Mouse (Mus musculus): Measurements from ENCODE around the gene Cdh3. TPM values are rescaled to one million over a fixed set of nuclear protein-coding genes. Genes with fewer than 3 reads are reported as not detected.
"Not testable (repeated sequence)": the region's sequence is repeated elsewhere in the genome, so short reads cannot be mapped to it uniquely, and the experiment has no call there.

Gene Cdh3
- total RNA-seq, 1 experiment from 2014 or later: not detected

DNA sequence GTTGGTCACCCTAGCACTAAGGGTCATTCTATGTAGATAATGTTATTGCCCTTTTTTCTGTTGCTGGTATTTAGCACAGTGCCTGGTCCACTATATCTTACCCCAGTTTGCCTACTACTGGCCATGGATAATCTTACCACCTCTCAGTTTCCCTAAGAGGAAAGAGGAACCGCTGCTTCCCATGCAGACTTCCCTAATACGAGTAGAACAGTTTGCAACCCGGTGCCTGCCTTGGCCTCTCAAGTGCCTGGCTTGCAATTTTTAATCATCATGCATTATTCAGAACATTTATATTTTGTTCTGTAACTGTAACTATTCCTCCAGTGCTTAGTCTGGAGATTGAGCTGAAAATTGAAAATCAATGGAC lies 75.0 kb downstream of the Cdh3 start:
- ATAC-seq (replicated peaks in 1 of 2; ENCODE audit: insufficient read depth in 1 of 2, low FRiP score in 2 of 2, low TSS enrichment in 1 of 2, low read depth in 1 of 2, poor library complexity in 2 of 2, severe bottlenecking in 2 of 2): no peak

DNA sequence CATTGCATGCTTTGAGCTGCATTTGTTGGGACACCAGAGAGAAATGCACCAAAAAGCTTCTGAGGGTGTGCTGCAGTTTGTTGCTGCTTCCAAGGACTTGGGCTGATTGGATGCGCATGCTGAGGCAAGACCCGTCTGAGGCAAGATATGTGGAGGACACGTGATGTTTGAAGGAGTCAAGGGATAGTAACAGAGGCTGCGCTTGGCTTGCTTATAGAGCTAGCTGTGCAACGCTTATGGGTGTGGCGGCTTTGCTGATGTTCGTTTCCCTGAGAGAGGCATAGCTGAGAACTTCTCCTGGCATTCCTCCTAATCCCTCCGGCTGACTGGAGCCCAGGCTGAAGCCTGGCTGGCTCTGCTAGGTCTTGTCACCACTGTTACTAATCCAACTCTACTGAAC lies 76.2 kb downstream of the Cdh3 start:
- ATAC-seq (replicated peaks in 1 of 2; ENCODE audit: insufficient read depth in 1 of 2, low FRiP score in 2 of 2, low TSS enrichment in 1 of 2, low read depth in 1 of 2, poor library complexity in 2 of 2, severe bottlenecking in 2 of 2): no peak

DNA sequence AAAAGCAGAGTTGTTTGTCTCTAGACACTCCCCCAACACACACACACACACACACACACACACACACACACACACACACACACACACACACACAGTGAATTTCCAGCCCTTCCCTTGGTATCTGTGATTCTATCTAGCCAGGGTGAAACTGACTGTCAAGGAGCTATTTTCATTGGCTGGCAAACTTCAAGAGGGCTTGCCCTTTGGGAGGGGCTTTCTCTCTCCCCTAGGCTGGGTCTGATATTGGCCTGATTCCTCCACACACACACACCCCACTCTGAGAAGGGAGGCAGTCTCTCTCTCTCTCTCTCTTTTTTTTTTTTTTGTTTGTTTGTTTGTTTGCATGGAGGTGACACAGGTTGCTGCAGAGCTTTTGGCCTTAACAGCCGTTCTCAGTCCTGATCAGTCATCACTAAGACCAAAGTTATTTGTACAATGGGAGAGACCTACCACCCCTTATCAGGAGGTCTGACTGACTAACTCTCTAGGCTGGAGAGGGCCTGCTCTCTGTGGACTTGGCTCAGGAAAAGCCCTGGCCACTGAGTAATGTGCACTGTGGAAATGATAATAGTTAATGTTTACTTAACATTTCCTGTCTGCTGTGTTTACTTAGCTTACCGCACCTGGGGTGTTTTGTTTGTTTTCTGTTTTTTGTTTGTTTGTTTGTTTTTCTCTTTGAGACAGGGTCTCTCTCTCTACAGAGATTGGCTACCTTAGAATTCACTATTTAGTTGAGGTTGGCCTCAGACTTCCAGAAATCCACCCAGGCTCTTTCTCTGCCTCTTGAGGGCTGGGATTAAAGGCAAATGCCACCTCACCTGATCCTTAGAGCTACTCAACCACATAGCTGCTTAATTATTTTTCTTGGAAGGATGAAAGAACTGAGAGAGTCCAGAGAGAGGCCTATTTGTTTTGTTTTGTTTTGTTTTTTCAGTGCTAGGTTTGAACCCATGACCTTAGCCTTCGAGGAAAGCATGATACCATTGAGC lies 78.0 kb downstream of the Cdh3 start:
- no peak for ATAC-seq (replicated peaks in 1 of 2; ENCODE audit: insufficient read depth in 1 of 2, low FRiP score in 2 of 2, low TSS enrichment in 1 of 2, low read depth in 1 of 2, poor library complexity in 2 of 2, severe bottlenecking in 2 of 2)

DNA sequence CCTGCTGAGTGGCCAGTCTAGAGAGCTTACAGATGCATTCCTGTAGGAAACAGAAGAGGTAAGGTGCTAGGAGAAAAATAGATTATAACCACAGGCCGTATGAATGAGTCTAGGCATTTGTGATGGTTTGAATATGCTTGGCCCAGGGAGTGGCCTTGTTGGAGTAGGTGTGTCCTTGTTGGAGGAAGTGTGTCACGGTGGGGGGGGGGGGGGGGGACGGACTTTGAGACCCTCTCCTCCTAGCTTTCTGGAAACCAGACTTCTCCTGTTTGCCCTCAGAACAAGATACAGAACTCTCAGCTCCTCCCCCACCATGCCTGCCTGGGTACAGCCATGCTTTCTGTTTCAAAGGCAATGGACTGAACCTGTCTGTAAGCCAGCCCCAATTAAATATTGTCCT lies 81.8 kb downstream of the Cdh3 start:
- no peak for ATAC-seq (replicated peaks in 1 of 2; ENCODE audit: insufficient read depth in 1 of 2, low FRiP score in 2 of 2, low TSS enrichment in 1 of 2, low read depth in 1 of 2, poor library complexity in 2 of 2, severe bottlenecking in 2 of 2)

DNA sequence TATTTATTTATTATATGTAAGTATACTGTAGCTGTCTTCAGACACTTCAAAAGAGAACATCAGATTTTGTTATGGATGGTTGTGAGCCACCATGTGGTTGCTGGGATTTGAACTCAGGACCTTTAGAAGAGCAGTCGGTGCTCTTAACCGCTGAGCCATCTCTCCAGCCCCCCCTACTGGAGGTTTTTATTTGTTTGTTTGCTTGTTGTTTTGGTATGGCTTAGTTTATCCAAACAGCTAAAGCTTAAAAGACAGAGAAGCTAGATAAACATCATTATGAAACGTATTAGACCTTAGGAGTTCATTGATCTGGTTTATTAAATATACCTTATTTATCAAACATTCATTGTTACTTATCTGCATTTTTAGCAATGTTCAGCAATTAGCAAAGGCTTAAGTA lies 84.9 kb downstream of the Cdh3 start:
- ATAC-seq (replicated peaks in 1 of 2; ENCODE audit: insufficient read depth in 1 of 2, low FRiP score in 2 of 2, low TSS enrichment in 1 of 2, low read depth in 1 of 2, poor library complexity in 2 of 2, severe bottlenecking in 2 of 2): not testable (repeated sequence)

DNA sequence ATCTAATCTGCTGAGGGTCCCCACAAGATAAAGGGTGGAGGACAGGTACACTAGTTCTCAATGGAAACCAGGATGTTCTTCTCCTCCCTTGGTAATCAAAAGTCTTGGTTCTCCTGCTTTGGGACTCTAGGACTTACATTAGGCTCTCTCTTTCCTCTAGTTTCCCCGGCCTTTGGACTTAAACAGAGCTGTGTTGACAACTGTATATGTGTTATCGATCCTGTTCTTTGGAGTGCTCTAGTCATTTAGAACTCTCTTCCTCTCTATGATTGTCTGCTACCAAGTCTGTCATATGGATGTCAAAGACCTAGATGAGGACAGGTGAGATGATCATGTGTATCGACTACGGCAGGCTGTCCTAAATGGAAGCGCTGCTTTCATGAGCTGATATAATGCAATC lies 86.4 kb downstream of the Cdh3 start:
- no peak for ATAC-seq (replicated peaks in 1 of 2; ENCODE audit: insufficient read depth in 1 of 2, low FRiP score in 2 of 2, low TSS enrichment in 1 of 2, low read depth in 1 of 2, poor library complexity in 2 of 2, severe bottlenecking in 2 of 2)

DNA sequence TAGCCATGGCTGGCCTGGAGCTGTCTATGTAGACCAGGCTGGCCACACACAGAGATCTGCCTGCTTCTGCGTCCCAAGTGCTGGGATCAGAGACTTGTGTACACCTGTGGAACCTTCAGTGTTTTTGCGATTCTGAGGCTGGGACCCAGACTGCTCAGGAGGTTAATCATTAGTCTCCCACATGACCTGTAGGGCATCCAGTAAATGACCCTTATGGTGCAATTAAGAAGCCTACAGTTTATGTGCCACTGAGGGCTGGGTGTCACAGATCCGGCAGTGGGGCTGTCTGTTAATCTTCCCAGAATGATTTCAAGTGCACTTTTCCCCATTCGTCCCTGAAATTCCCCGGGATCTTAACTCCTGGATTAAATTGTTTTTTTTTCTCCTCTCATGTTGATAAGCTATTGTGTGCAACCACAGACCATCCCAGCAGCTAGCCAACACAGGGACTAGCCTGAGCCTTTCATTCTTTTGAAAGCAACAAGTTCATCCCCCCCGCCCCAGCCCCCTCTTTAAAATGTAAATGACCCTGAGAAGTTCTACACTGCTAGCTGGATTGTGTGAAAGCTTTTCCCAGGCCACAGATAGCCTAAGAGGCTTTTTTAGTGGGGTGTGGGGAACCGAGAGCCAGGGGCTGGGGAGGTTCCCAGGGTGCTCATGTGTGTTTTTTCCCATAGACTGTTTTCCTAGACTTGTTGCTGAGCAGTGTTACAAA lies 88.7 kb downstream of the Cdh3 start:
- ATAC-seq (replicated peaks in 1 of 2; ENCODE audit: insufficient read depth in 1 of 2, low FRiP score in 2 of 2, low TSS enrichment in 1 of 2, low read depth in 1 of 2, poor library complexity in 2 of 2, severe bottlenecking in 2 of 2): no peak

DNA sequence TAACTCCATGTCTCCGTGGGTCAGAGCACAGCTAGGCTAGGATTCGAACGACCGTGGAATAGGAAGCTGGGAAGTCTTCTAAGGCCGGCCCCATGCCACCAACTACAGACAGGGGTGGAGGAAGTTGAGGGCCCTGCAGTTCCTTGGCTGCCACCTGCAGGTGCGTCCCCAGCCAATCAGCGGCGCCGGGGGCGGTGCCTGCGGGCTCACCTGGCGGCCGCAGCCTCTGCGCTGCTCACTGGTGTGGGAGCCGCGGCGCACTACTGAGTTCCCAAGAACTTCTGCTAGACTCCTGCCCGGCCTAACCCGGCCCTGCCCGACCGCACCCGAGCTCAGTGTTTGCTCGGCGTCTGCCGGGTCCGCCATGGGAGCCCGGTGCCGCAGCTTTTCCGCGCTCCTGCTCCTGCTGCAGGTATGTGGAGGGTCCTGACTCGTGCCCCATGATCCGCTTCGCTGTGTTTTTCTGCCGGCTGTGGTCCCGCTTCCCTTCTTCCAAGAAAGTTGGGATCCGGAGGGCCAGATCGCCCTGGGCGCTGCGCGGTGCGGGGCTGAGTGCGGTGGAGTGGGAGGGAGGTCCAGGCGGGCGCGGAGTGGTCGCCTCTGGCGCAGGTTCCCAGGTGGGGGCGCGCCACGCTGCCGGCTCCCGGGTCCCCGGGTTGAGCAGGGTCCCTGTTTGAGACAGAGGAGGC lies 92.6 kb downstream of the Cdh3 start, which contains the start of gene Cdh1:
Gene Cdh1 (plus strand): TSS at position 221 of the 689 bp plus-strand sequence.
- peak in 1 of 2 experiments; percentile 64; a peak in 2 of 4 replicates for ATAC-seq (replicated peaks in 1 of 2; ENCODE audit: insufficient read depth in 1 of 2, low FRiP score in 2 of 2, low TSS enrichment in 1 of 2, low read depth in 1 of 2, poor library complexity in 2 of 2, severe bottlenecking in 2 of 2)

DNA sequence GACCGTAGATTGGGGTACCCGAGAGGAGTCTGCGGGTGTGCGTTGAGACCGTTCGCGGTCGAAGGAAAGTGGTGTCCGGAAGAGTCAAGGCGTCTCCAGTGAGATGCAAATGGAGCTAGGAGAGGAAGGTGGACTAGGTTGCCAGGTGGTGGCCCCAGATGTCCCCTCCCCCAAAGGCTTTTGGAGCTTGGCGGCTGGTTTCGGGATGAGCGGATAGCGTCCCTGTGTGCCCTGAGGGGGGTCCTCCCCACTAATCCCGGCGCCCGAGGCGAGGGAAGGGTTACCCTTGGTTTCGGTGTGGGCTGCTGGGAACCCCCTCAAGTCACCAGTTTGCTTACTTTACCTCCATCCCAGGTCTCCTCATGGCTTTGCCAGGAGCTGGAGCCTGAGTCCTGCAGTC lies 93.2 kb downstream of the Cdh3 start:
- no peak for ATAC-seq (replicated peaks in 1 of 2; ENCODE audit: insufficient read depth in 1 of 2, low FRiP score in 2 of 2, low TSS enrichment in 1 of 2, low read depth in 1 of 2, poor library complexity in 2 of 2, severe bottlenecking in 2 of 2)

DNA sequence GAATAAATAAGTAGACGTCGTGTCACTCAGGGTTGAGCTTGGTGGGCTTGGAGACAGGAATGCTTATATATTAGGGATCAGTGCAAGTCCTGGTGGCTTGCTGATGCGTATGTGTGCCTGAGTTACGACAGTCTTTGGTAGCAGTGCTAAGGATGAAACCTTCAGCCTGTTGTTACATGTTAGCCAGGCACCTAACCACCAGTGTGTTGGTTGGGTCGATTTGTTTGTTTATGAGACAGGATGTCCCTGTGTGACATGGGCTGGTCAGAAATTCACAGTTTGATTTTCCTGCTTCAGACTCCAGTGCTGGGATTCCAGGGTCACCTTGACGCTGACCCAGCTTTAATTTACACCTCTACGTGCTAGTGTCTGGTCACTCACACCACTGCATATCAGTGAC lies 95.0 kb downstream of the Cdh3 start:
- no peak for ATAC-seq (replicated peaks in 1 of 2; ENCODE audit: insufficient read depth in 1 of 2, low FRiP score in 2 of 2, low TSS enrichment in 1 of 2, low read depth in 1 of 2, poor library complexity in 2 of 2, severe bottlenecking in 2 of 2)

DNA sequence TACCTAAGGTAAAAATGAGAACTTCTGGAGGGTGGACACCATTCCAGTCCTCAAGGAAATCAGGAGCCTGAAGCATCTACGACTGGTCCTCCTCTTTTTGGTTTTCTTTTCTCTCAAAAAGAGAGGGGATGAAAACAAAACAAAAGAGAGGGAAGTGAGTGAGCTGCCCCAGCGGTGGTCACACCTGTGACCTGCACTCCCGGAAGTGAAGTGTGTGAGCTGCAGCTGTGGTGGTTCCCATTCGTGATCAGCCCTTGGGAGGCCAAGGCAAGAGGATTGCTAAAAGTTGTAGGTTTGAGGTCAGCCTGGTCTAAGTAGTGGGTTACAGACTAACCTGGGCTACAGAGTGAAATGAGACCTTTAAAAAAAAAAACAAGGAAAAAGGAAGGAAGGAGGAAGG lies 95.4 kb downstream of the Cdh3 start:
- ATAC-seq (replicated peaks in 1 of 2; ENCODE audit: insufficient read depth in 1 of 2, low FRiP score in 2 of 2, low TSS enrichment in 1 of 2, low read depth in 1 of 2, poor library complexity in 2 of 2, severe bottlenecking in 2 of 2): no peak

DNA sequence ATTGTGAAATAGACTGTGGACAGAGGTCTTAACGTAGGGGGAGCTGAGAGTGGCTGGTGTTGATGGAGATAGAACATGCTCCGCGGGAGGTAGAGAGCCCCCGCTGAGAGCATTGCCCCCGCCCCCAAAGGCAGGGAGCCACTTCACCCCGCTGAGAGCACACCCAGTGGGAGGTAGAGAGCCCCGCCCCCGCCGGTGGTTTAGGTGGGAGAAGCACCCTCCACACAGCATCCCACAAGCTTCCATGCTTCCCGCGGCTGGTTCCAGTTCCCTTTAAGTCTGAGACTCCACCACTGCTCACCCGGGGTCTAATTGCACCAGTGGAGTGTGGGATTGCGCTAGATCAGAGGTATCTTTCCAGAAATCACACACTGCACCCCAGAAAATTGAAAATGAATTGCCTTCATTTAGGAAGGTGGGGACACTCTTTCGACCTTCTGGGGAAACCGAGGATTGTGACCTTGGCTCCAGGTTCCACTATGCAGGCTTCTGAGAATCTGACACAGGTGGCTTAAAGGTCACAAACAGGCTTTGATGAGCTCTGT lies 96.0 kb downstream of the Cdh3 start:
- ATAC-seq (replicated peaks in 1 of 2; ENCODE audit: insufficient read depth in 1 of 2, low FRiP score in 2 of 2, low TSS enrichment in 1 of 2, low read depth in 1 of 2, poor library complexity in 2 of 2, severe bottlenecking in 2 of 2): no peak

Other genes with a start within 250 kb of the Cdh3 start
- gene Smpd3, start 172.9 kb upstream of the Cdh3 start, total RNA-seq (2017): 0.25 and 0.31 TPM in 2 replicates
- 16.1 and 18.6 TPM in 2 replicates for gene Zfp90, start 95.6 kb upstream of the Cdh3 start, total RNA-seq (2017)
- gene 6030452D12Rik, start 10.4 kb upstream of the Cdh3 start, total RNA-seq (2017): not detected in 2 replicates
- gene Gm10073, start 62.6 kb downstream of the Cdh3 start, total RNA-seq (2017): 11.4 and 20.0 TPM in 2 replicates
- gene Cdh1, start 92.5 kb downstream of the Cdh3 start, total RNA-seq (2017): 0.60 and 0.88 TPM in 2 replicates
- 5.4 and 6.2 TPM in 2 replicates for gene Tango6, start 172.2 kb downstream of the Cdh3 start, total RNA-seq (2017)